Mouse (Mus musculus): ENCODE measurements around the gene Slc5a4b.

GRCm38 (mm10) chr10:76051860-76052259, 58.9 kb downstream of the Slc5a4b start:
- TF ChIP-seq POLR2A (IDR thresholded peaks at IDR 0.05; ENCODE audit: low read depth, low read length) (no peak), CTCF (IDR thresholded peaks at IDR 0.05; ENCODE audit: extremely low read depth, insufficient read length, insufficient replicate concordance, low read depth, low read length) (no peak)

All from small intestine, adult 2 months (tissue).